Mouse (Mus musculus) c-Kit-negative CD71-positive TER-119-positive erythroid progenitor cells, embryonic 14.5 days (primary cell): ENCODE results near the gene Banp.

ENCODE experiments used
- DNase-seq: peaks from one replicate; pipeline ENCODE4 v3.0.0-alpha.2; 2013; ENCODE audit warnings: low read depth, low spot score

Gene Banp

GRCm38 (mm10) chr8:121926266-121926665, 23.3 kb upstream of the Banp start:
- no peak for DNase-seq

- no peak for DNase-seq
These were observed 22.2 kb upstream of the Banp start for GRCm38 (mm10) chr8:121927316-121927715.

- DNase-seq = no peak
These were observed 19.5 kb upstream of the Banp start for GRCm38 (mm10) chr8:121930047-121930446.

- DNase-seq = no peak
These were observed 18.0 kb upstream of the Banp start for GRCm38 (mm10) chr8:121931571-121931970.

DNA sequence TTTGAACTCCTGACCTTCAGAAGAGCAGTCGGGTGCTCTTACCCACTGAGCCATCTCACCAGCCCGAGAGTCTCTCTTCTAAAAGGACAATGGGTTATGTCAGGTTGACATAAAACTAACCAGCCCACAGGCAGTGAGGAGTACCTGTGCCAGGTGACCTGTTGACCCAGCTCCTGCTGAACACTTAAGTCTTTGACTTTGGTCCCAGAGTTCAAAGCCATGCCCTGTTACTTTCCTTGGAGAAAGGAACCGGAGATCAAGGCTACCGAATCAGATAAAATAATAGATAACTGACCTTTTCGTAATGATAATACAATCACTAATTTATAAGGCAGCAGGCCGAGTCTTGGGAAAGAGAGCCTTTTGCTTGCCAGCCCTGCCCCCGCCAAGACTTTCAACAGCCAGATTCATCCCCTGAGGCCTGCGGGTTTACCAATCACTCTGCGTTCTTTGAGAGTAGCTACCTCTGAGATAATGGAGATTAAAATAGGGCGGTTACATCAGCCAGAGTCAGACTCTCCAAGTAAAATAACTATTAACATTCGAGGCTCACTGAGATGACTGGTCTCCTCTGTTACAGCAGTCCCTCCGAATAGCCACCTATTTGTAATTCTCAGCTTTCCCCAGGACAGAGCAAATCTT, 17.4 kb upstream of the Banp start:
- DNase-seq = no peak

DNA sequence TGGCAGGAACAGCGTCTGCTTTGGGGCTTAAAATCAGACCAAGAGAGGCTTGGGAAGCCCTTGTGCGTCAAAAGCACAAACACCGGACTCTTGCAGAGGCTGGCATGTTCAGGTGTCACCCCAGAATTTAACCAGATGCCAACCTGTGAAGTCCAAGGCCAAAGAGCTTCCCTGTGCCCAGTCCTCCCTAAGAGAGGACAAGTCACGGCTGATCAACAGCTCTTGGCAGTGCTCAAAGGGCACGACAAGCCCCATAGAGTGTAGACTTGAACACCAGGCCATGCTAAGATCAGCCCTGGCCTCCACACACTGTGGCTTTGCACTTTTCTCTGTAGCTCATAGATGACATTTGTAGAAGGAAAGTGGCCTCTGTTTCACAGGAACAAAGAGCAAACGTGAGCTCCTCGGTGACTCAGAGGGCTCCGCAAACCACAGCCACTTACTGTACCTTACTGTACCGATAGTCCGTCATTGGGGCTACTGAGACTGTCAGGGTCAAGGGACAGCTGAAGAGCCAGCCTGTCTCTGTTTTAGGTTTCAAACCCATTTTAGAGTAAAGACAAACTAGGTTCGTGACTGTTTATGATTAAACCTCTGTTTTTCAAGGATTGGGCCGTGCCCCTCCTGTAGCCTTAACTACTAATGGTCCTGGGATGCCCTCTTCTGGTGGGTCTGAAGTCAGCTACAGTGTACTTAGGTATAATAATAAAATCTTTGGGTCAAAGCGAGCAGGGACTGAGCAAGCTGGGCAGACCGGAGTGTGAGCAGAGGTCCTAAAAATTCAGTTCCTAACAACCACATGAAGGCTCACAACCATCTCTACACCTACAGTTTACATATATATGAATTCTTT, 16.7 kb upstream of the Banp start:
- no peak for DNase-seq

- no peak for DNase-seq
These were observed 15.0 kb upstream of the Banp start for GRCm38 (mm10) chr8:121934506-121934905.

DNA sequence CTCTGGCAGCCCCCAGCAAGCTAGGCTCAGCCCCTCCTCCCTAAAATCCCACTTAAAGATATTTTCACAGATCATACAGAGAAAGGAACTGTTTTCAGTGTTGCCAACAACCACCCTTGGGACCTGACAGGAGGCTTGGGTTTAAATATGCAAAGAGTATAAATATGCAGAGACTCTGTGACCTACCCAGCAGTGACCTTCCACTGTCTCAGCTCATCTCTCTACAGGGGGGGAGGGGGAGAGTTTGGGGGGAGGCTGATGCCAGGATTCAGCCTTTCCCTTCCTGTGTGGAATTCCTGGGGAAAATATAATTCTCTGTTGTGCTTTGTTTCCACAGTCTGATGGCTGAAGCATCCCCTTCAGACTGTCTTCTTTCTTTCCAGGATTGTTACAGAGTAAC, 14.6 kb upstream of the Banp start:
- no peak for DNase-seq

- DNase-seq = no peak
These were observed 13.9 kb upstream of the Banp start for GRCm38 (mm10) chr8:121935341-121936294.

DNA sequence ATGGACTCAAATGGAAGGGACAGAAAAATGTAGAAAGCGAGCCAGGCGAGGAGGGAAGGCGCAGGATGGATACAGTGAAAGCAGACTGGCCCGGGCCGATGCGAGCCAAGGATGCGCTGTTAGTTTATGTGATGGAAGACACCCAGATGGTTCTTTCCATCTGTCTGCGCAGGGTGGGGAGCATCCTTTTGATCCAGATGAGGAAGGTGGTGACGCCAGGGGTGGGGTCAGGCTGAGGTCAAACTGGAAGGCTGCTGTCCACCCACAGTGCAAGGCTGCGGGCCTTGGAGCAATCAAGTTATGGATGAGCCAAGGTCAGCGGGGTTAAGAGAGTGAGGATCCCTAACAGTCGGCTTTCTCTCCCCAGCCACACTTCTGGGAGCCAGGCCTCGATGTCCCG, 13.2 kb upstream of the Banp start:
- no peak for DNase-seq

DNA sequence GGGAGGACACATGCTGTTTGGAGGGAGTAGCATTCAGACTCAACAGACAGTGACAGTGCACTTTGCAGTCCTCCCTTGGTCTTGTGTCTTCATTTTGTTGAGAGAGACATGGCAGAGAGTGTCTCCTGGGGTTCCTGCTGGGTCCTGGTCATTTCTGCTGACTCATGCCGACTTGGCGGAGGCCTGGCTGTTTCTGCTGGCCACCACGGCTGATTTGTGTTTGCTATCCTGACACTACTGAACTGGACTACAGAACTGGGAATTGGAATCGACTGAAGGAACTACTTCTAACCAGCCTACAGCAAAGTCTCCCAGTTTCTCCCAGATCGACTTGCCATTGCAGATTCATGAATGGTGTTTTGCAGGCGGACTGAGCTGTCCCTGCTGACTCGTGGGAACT, 10.8 kb upstream of the Banp start:
- DNase-seq = no peak

DNA sequence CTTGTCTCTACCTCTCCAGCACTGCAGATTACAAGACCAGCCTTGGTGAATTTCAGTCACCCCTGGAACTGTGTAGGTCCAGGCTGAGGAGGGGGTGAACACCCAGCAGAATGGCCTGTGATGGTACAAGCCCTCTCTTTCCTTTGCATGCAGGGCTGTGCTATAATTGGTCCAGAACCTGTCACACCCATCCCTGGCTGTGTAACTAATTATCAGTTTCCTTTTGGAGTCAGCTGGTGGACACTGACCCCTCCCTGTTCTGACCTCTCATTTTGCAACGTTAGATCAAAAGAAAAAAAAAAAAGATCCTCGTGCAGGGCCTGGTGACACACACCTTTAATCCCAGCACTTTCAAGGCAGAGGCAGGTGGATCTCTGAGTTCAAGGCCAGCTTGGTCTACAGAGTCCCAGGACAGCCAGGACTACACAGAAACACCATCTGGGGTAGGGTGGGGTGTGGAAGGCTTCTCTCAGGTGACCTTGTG, 6.5 kb upstream of the Banp start:
- DNase-seq = no peak

DNA sequence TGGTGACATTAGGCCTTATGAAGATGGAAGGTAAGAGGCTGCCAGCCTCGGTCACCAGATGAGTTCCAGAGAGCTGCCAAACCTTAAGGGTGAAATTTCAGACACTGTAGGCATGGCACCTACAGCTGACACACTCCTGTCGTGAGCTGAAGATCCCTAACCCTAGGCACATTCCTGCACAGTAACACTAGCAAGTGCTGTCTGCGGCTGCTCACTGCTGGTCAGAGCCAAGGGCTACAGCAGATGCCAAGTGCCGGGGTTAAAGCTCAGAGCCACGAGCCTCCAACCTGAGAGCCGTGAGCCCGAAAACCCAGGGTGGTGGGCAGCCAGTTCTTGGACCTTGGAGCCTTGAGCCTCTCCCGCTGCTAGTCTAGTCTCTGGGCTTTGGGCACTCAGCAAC, 5.8 kb upstream of the Banp start:
- DNase-seq = no peak

DNA sequence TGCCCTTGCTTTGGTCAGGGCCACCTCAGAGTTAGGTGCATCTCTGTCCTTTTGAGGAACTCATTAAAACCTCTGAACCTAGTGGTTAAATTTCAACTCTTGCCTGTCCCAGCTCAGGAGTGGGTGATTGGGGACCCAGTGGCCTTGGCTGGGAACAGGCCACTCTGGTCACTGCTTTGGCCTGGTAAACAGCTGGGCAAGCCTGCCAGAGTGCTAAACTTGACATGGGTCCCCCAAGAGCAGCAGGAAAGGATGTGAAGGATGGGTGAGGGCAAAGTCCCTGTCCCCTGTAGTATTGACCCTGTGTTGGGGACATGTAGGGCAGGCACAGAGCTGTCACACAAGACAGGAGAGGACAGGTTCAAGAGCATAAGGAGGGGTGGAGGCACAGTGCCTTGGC, 4.7 kb upstream of the Banp start, which contains the start of gene Car5a:
TSS of gene Car5a (minus strand) at position 74 of the 400 bp plus-strand sequence.
- no peak for DNase-seq

DNA sequence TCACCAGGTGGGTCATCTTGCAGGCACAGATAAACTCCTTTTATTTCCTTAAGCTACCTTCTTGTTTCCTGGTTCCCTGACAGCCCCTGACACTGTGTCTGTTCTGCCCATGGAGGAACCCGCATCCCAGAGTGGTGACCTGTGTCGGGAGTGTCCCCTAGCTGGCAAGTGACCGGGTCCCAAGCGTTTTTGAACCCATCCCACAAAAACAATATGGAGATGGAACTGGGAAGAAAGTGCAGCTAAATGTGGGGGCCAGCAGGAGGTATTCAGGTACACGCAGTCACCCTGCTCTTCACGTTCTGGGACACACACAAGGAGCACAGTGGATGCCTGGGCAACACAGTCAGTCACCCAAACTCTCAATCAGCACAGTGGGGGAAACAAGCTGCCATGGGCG, 3.2 kb upstream of the Banp start:
- DNase-seq = no peak

GRCm38 (mm10) chr8:121947047-121947752, 2.4 kb upstream of the Banp start:
- DNase-seq = no peak

- DNase-seq = peak; percentile 79
These were observed 1.8 kb upstream of the Banp start for GRCm38 (mm10) chr8:121947753-121948141.

- no peak for DNase-seq
These were observed 1.0 kb upstream of the Banp start for GRCm38 (mm10) chr8:121948321-121949145.

GRCm38 (mm10) chr8:121949941-121950748, 595 bp downstream of the Banp start:
- peak; percentile 96 for DNase-seq
